Mouse (Mus musculus) cerebellum, postnatal 14 days (tissue): ENCODE data around the gene Plk5.
"Not testable (repeated sequence)": the region's sequence is repeated elsewhere in the genome, so short reads cannot be mapped to it uniquely, and the experiment has no call there.

Experiments used
- DNase-seq, 2 experiments: peaks; one replicate each; pipeline ENCODE4 v3.0.0; 2021; ENCODE audit warnings: mixed read lengths in 2 of 2

Plk5 gene

DNA sequence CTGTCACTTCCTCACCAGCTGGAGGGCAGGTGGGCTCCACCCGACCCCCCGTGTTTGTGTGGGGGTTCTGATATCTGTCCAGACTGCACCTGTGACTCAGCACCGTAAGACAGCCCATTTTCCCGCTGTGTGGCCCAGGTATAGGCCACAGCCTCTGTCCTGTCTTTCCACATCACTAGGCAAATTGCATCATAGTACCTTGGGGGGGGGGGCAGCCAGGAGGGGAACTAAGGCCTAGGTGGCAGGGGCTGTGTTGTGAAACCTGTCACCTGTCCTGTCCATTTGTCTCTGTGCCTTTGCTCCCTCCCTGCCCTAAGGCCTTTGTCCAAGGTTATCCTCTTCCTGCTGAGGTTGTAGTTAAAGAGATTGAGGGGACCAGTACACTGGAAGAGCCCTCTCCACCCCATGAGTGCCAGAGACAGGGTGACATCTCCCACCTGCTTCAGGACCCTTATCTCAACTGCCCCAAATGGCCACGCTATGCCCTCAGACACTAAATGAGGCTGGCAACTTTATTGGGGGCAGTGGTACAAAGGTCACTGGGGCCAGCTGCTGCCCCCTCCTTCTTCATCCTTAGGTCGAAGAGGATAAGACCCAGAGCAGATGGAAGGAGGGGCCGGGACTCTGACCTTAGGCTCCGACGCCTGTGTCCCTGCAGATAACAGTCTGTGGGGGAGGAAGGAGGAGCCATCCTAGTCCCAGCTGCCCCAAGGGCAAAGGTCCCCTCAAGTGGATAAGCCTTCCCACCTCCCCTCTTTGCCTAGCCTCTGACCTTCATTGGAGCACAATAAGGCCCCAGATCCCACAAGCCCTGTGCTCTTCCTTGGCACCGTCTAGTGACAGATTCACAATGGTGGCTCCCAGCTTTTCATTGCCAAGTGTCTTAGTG is 24.4 kb upstream of the Plk5 start:
- DNase-seq, result peak in 1 of 2 experiments; percentile 34

DNA sequence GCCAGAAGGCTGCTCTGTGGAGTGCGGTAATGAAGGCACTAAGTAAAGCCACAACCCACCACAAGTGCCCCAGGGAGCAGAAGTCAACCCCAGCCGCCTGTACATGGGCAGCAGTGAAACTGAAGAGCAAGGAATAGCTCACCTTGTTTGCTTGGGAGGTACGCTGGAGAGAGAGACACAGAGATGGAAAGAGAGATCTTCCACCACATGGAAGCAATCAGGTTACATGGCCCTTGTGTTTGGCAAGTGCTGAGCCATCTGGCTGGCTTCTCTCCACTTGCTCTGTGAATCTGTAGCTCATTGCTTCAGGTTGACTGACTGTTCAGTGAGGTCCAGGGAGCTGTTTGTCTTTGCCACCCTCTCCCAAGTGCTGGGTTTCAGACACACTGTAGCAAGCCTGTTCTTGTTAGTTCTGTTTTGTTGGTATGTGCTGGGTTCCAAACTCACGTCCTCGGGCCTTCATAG is 23.7 kb upstream of the Plk5 start:
- DNase-seq, result peak; percentile 79 to 83

DNA sequence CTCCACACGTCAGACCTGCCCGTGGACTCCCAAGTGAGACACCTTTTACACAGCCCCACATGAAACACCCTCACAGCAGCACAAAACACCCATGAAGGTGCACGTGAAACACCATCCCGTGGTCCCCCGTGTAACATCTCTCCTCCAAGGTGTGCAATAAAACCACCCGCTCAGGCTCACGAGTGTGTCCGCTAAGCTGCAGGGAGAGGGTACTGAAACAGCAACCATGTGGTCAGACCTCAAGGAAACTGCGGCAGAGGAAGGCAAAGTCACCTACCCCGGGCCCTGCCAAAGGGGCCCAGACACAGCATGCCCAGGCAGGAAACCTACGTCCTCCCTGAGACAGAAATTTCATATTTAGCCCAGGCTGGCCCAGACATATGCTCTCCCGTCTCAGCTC is 20.0 kb upstream of the Plk5 start:
- DNase-seq, result no peak

DNA sequence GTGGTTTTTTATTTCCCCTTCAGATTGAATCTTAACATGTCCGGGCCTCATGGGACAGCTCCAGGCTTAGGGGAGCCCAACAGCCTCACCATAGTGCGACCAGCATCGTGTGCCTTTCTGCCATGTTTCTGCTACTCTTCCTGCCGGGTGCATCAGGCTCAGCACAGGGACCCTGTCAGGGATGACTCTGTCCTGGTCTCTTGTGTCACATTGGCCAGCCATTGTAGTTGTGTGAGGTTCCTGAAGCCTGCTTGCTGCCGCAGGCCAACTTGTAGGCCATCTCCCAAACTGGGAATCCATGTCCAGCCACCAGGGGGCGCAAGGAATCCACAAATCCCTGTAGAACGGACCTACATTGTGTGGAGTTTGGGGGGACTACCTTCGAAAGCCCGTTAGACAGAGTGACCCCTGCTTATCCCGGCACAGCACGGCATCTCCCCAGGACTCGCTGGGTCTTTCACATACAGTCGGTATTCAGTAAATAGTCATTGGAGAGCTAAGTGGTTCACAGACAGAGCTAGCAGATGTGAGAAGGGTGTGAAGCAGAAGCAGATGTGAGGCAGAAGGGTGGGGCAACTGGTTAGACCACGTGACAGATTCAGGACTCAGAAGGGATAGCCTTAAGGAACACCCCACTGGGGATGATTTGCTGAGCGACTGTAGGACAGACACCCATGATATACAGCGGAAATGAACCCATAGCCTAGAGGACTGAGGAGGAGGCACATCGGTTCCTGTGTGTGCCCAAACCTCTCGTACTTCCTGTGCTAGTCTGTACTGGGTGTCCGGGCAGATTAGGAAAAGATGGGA is 16.1 kb upstream of the Plk5 start:
- DNase-seq, result peak; percentile 93 to 96

DNA sequence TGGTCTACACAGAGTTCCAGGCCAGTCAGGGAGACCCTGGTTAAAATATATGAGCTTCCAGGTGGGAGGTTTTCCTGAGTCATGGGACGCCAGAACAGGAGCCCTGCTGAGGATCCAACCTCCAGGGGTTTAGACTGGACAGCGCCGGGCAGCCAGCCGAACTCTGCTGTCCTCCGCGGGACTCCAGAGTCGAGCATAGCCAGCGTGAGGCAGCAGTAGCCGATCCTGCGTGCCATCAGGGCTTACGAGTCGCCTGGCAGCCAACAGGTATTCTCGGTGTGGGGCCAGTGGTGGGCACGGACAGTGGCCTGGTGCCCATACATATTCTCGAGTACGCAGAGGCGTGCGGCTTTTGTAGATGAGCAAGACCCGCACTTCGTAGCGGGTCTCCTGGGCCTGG is 15.2 kb upstream of the Plk5 start:
- DNase-seq, result peak in 1 of 2 experiments; percentile 28

DNA sequence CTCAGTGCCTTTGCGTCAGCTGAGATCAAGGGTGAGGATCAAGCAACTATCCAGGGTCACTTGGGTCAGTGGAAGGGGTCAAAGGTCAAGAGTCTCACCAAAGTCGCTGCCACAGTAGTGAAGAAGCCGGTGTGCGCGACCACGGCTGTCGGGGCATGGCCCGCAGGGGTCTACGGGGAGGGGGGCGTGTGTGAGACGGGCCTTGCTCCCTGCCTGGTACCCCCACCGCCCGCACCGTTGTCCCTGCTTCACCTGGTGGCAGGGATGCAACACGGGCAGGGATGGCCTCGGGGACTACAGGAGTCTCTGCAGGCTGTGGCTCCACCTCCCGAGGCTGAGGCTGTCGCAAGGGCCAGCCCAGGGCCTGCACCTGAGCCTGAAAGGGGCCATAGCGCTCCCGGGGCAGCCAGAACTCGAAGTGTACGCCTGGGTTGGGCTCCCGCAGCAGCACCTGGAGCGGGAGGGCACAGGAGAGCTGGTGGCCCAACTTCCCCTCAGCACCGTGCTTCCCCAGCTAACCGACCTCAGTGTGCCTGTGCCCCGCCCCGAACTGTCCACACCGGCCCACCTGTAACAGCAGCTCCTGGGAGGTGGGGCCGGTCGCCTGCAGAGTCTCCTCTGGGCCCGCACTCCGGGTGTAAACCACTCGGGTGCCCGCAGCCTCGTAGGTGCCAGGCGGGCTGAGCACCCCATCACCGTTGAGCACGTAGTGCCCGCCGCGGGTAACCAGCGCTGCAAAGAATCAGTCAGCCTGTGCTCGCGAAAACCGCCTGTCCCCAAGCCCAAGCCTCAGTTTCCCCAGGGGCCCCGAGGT is 14.6 kb upstream of the Plk5 start:
- DNase-seq, result no peak

DNA sequence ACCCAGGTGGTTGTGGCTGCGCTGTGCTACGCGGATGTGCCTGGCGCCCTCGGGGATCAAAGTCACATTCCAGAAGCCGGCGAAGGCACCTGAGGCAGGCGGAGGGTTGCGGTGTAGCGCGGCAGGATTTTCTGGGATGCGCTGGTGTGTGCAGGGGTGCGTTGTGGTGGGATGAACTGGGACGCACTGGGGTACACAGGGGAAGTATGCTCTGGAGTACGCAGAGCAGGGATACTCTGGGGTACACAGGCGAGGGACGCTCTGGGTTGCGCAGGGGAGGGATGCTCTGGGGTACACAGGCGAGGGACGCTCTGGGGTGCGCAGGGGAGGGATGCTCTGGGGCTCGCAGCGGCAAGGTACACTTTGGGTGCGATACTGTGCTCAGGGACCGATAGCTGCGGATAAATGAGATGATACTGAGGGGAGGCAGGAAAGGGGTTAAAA is 13.9 kb upstream of the Plk5 start:
- DNase-seq, result no peak

DNA sequence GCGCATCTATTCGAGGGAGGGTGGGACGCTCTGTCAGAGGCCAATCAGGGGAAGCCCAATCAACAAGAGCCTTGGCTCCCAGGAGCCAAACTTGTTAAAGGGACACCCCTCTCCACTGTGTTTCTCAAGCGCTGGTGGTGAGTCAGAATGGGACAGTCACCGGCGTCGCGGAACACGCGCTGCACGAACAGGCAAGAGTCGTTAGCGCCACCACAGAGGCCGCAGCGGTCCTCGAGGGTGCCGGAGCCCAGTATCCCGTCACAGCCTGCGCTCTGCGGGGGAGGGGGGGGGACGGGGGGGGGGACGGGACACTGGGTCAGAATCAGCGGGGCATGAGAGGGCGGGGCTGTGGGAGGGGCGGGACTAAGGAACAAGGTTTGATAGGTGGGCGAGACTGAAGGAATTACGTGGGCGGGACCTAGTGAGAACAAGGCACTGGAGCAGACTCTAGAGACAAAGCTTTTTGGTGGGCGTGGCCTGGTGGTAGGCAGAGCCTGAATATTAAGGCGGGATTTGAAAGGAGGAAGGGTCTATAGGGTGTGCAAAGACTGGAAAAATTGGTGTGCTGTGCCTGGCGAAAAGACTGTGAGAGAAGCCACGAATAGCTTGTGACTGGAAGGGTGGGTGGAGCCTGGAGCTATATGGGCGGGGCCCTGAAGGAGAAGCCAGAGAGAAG is 13.4 kb upstream of the Plk5 start:
- peak in 1 of 2 experiments; percentile 43 for DNase-seq

DNA sequence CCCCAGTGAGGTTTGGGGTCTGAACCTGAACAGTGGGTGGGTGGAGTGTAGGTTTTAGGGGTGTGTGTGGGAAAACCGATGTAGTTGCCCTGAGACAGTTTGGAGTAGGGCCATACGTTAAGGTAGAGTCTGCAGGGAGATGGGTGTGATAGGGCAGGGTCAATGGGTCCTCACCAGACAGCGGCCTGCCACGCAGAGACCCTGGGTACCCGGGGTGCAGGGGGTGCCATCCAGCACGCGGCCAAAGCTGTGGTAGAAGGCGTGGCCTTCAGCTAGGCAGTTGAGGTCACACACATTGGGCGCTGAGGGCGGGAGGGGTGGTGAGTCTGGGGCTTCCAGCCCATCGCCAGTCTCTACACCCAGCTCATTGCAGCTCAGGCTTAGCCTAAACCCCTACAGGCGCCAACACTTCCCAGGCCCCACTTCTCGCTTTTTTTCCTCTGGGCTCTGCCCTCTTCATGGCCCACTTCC is 12.8 kb upstream of the Plk5 start:
- DNase-seq, result no peak

DNA sequence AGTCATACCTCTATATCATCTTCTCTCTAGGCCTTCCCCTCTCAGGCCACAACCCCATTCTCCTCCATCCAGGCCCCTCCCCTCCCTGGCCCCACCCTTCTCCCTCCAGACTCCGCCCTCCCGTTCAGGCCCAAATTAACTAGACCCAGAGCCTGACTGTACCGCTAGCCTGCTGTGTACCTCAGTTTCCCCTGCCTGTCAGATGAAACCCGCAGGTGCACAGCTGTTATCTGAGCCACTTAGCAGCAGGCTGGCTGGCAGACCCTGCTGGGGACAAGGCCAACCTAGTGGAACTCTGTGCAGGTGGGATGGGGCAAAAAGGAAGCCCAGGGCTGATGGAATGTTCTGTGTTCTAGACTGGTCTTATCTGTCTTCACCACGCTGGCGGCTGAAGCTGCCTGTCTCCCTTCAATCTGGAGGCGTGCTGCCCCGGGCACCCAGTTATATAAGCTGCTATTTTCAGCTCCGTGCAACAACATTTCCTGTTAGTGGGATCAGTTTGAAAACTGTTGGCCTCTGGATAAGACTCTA is 12.1 kb upstream of the Plk5 start:
- no peak for DNase-seq

DNA sequence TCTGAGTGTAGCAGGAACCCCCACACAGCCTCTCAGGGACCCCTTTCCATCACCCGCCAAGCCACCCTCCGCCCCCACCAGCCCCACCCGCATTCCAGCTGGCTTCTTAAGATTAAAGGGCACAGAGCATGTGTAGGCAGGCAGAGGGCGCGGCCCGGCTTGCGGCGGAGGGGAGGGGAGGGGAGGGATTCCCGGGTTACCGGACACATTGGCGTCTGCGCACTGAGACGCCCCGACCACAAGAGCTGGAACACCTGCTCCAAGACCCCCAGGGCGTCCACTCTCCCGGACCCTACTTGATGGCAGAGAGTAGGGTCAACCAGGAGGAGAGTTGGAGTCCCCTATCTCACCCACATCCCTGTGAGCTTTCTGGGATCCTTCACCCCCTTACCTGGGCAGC is 11.1 kb upstream of the Plk5 start:
- no peak for DNase-seq

DNA sequence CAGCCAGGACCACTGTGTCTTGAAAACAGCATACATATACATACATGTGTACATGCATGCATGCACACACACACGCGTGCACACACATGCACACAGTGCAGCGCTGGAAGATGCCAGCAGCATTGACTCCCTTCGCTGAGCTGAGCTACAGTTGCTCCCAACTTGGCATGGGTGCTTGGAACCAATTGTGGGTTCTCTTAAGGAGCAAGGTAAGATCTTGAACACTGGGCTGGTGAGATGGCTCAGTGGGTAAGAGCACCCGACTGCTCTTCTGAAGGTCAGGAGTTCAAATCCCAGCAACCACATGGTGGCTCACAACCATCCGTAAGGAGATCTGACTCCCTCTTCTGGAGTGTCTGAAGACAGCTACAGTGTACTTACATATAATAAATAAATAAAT is 10.3 kb upstream of the Plk5 start:
- DNase-seq, result not testable (repeated sequence)

DNA sequence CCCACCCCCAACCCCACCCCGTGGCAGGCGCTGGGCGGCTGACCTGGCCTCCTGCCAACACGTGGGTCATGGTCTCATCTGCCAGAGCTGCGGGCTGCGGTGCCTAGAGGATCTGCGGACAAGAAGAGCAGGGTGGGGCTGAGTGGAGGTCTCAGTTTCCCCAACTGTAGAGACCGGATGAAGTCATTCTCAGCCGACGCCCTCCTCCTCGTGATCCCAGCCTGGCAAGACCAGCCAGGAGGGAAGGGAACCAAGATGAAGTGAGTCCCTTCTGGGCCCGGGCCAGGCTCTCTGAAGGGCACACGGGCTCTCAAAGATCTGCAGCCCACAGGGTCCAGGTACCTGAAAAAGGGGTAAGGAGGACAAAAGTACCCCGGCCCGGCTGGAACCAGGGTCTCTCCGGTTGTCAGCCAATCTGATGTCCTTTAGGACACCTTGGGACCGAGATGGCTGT is 8.7 kb upstream of the Plk5 start:
- DNase-seq, result peak in 1 of 2 experiments; percentile 45

DNA sequence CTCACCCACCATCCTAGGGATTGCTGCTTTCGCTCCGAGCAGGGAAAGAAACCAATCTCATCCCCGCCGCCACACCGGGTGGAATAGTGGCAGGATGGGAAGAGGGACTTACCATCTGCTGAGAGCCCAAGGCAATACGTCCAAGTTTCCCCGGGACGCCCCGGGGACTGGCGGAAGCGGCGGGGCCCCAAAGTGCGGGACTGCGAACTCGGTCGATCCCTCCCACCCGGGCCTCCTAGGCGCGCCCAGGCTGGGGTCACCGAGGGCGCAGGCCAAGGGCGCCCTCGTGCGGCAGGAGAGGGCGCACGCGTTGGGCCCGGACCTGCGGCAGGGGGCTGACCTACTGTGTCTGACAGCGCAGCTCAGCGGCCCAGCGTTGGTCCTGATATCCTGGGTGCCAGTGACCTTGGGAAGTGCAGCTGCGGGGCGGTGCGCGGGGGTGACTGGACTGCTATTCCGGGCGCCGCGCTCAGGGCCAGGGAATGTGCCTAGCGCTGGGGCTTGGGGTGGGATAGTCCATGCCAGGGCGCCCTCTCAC is 7.9 kb upstream of the Plk5 start, which contains the start of gene Adamtsl5:
Gene Adamtsl5, minus strand, starts transcription at position 169 of the 538 bp plus-strand sequence.
- peak in 1 of 2 experiments; percentile 56 for DNase-seq

DNA sequence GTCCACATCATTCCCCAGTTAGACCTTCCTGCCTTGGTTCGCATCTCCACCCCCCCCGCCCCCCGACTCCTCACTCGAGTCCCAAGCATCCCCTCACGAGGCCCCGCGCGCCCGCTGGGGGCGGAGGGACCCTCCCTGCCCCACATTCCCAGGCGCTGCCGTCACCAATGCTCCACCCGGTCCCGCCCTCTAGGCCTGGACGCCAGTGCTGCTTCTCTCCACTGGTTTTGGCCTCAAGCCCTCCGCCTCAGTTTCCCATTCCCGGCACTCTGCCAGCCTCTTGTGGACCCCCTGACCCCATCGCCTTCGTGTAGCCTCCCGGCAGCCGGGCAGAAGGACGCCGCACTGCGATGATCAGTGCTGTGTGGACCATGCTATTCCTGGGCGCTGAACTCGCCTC is 7.3 kb upstream of the Plk5 start:
- DNase-seq, result peak in 1 of 2 experiments; percentile 33

DNA sequence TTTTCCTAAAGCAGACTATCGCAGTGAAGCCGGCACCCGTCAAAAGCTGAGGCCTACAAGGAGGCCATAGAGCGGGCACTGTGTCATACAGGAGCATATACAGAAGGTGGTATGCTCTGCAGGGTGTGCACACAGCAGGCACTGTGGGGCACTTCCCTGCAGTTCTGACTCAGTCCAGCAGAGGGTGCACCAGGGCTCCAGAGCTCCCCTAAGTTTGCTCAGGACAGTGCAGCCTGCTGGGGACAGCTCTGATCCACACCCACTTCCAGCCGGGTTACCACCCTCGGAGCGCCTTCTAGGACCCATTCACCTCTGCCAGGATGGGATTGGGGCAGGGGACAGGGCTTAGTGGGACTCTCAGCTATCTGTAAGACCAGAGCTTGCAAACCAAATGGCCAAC is 6.0 kb upstream of the Plk5 start:
- DNase-seq, result peak; percentile 88 to 93

DNA sequence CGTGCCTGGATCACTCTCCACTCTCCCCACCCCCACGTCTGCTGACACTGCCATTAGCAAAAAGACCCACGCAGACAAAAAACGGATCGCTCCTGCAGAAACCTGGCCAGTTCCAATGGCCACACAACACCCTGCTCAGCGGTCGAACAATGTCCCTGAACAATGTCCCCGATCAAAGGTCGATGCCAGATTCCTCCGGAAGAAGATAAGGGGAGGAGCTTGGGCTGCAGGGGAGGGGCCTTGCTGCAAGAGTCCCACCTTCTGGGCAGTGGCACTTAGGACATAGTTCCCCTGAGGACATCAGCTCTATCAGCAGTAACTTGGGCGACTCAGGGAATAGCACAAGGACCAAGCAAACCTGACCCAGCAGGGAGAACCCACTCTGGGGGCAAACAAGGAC is 4.4 kb upstream of the Plk5 start:
- no peak for DNase-seq

DNA sequence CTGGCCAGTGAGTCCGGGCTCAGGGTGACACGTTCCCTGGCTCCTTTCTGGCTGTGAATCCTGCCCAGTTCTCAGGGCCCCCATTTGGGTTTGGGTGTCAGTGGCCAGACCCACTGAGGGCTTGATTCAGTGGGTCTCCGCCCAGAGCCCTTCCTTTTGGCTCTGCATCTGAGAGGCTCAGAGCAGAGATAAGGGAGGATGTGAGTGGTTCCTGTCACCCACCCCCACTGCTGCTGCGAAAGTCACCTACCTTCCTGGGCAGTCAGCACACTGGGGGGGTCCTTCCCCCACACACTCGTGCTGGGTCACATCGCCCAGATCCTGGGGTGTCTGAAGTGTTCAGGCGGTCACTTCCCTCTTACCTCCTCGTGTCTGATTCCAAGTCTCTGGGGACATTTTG is 3.5 kb upstream of the Plk5 start:
- no peak for DNase-seq

DNA sequence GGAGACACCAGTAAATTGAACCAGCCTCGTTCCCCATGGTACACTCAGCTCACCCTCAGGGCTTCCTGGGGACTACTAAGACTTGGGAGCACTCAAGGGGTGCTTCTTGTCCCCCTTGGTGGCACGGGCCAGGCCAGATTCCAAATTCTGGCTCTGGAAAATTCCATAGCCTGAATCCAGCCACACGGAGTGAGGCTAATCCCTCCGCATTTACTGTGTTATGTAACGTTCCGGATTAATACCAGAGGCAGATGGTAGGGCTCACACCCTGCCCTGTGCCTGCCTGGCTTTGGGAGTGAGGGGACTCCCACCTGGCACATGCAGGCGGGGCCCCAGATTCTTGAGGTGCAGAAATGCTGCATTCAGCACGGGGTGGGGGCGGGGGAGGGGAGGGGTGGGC is 828 bp upstream of the Plk5 start:
- peak in 1 of 2 experiments; percentile 29 for DNase-seq

DNA sequence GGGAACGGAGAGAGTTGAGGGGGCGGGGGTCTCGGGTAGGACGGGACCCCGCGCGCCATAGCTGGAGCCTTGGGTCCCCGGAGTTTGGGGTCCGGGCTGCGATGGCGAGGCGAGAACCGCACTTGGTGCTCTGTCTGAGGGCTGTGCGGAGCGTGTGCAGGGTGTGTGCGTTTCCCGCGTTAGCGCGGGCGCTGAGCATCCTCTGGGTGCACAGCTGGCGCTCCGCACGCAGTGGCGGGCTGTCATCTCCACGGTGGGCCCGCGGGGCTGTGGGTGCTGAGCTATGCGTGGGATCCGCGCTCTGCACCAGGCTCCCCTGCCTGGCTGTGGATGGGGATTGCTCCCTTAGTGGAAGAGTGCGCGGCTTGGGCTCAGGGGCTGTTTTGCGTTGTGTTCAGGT is 478 bp downstream of the Plk5 start:
- no peak for DNase-seq

DNA sequence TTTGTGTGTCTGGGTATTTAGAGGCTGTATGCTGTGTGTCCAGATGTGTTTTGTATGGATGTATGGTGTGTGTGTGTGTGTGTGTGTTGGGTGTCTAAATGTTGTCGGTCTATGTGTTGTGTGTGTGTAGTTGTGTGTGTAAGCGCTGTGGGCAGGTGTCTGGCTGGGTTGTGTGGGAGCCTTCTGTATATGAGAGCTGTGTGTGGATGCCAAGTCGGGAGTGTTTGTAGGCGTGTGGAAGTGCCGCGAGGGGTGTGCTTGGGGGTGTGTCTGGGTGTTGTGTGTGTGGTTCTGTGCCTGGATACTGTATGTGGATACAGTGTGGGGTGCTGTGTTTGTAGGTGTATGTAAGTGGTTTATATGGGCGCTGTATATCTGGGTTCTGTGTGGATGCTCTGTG is 1.1 kb downstream of the Plk5 start:
- no peak for DNase-seq
